Mouse (Mus musculus) stomach, postnatal 0 days (tissue): ENCODE measurements at regions not wholly inside any gene's neighbourhood (a gene's known extent, or its start where the extent isn't known, plus 50 kb on each side); places are given as distances from the start of the nearest gene placed in this dataset.

Experiments
- ATAC-seq: fragments of 200-750 bp; cut with Nextera tagmentation; 2 replicates; pipeline ENCODE4 v1.8.0; 2017; ENCODE audit not compliant: low FRiP score, low TSS enrichment
- DNase-seq: peaks from one replicate; pipeline ENCODE4 v3.0.0-alpha.2; 2016; ENCODE audit warnings: low spot score
- H3K27ac ChIP-seq: fragments of 300-500 bp; sonication (generic); replicated peaks from 2 replicates; pipeline ENCODE4 v1.5.1; 2014; ENCODE audit warnings: mild to moderate bottlenecking, control low read depth
- H3K27me3 ChIP-seq: fragments of 300-500 bp; sonication (generic); 2 replicates; pipeline ENCODE4 v1.6.1; 2014; ENCODE audit warnings: low read length; ENCODE audit not compliant: control insufficient read depth, insufficient read depth
- H3K36me3 ChIP-seq: fragments of 300-500 bp; sonication (generic); 2 replicates; pipeline ENCODE4 v1.6.1; 2014; ENCODE audit warnings: low read length, mixed read lengths; ENCODE audit not compliant: control insufficient read depth, insufficient read depth
- H3K4me1 ChIP-seq: fragments of 300-500 bp; sonication (generic); replicated peaks from 2 replicates; pipeline ENCODE4 v1.6.1; 2014; ENCODE audit warnings: antibody characterized with exemption; ENCODE audit not compliant: control insufficient read depth, insufficient read depth
- H3K4me2 ChIP-seq: fragments of 300-500 bp; sonication (generic); replicated peaks from 2 replicates; pipeline ENCODE4 v1.6.1; 2014; ENCODE audit warnings: low read depth, mild to moderate bottlenecking, control low read depth, moderate library complexity
- H3K4me3 ChIP-seq: fragments of 300-500 bp; sonication (generic); 2 replicates; pipeline ENCODE4 v1.5.1; 2014; ENCODE audit warnings: low read depth, low read length, control low read depth
- H3K9ac ChIP-seq: fragments of 300-500 bp; sonication (generic); 2 replicates; pipeline ENCODE4 v1.6.1; 2014; ENCODE audit warnings: mild to moderate bottlenecking, low read length, control low read depth, mixed read lengths
- H3K9me3 ChIP-seq: fragments of 300-500 bp; sonication (generic); 2 replicates; pipeline ENCODE4 v1.6.1; 2016; ENCODE audit warnings: low read length; ENCODE audit not compliant: control insufficient read depth
- CTCF ChIP-seq: IDR thresholded peaks from 2 replicates; pipeline ENCODE4 v1.5.1; 2016; ENCODE audit warnings: antibody characterized with exemption, low read depth, mild to moderate bottlenecking, moderate library complexity
- EP300 ChIP-seq: optimal IDR thresholded peaks from 2 replicates; pipeline ENCODE3; 2016; ENCODE audit warnings: antibody characterized with exemption
- WGBS: fragments of 180-500 bp; shearing (Covaris S2); extraction: QIAGEN DNeasy Blood & Tissue Kit; methylation state at CpG from one replicate; pipeline ENCODE4 v1.1.7; 2014; 5-methylcytosine and 5-hydroxymethylcytosine counted together

- ATAC-seq: no peak
Observed at GRCm38 (mm10) chr13:107141209-107141608, 119.3 kb upstream of the Kif2a start.

GRCm38 (mm10) chr13:107134125-107134524 lies 112.2 kb upstream of the Kif2a start:
- Histone ChIP-seq H3K4me3 (no peak overlapping the region), H3K4me2 (no peak overlapping the region), H3K27ac (no peak overlapping the region), H3K9ac (no peak overlapping the region), H3K36me3 (no peaks in the 10 kb centered on the region), H3K4me1 (no peaks in the 10 kb centered on the region), H3K9me3 (no peaks in the 10 kb centered on the region), H3K27me3 (no peaks in the 10 kb centered on the region)
- no peak for TF ChIP-seq EP300
- no peak for TF ChIP-seq CTCF
- no peak for ATAC-seq
- DNase-seq: no peak

More at GRCm38 (mm10) chr13:107141209-107141608, 119.3 kb upstream of the Kif2a start:
- TF ChIP-seq CTCF: no peak; the same call in 1 of the 2 replicates
- no peak for TF ChIP-seq EP300
- Histone ChIP-seq H3K9ac (no peak overlapping the region), H3K27me3 (no peaks in the 10 kb centered on the region), H3K4me2 (no peak overlapping the region), H3K9me3 (no peaks in the 10 kb centered on the region), H3K36me3 (no peaks in the 10 kb centered on the region), H3K4me1 (no peaks in the 10 kb centered on the region), H3K27ac (no peak overlapping the region), H3K4me3 (no peak overlapping the region)
- DNase-seq: no peak
- 58% methylated on average over 4 of the region's 4 CpGs for WGBS

GRCm38 (mm10) chr13:107126636-107127035 lies 104.7 kb upstream of the Kif2a start:
- no peaks in the 10 kb centered on the region for H3K4me1 ChIP-seq
- no peak overlapping the region for H3K4me2 ChIP-seq
- no peaks in the 10 kb centered on the region for H3K36me3 ChIP-seq
- 89% methylated on average over 7 of the region's 7 CpGs for WGBS
- H3K27ac ChIP-seq: no peak overlapping the region
- no peaks in the 10 kb centered on the region for H3K27me3 ChIP-seq
- ATAC-seq (no peak), DNase-seq (no peak)
- H3K9me3 ChIP-seq: no peaks in the 10 kb centered on the region
- H3K4me3 ChIP-seq: no peak overlapping the region
- no peak for TF ChIP-seq CTCF
- TF ChIP-seq EP300: no peak
- H3K9ac ChIP-seq: no peak overlapping the region

GRCm38 (mm10) chr13:107124130-107124668 lies 102.3 kb upstream of the Kif2a start:
- H3K4me3 ChIP-seq: no peak overlapping the region
- 67% methylated on average over 8 of the region's 8 CpGs for WGBS
- H3K9ac ChIP-seq: no peak overlapping the region
- H3K4me1 ChIP-seq: no peaks in the 10 kb centered on the region
- no peak for ATAC-seq
- H3K4me2 ChIP-seq: no peak overlapping the region
- no peak for TF ChIP-seq CTCF
- DNase-seq: no peak
- H3K36me3 ChIP-seq: no peaks in the 10 kb centered on the region
- no peaks in the 10 kb centered on the region for H3K9me3 ChIP-seq
- no peaks in the 10 kb centered on the region for H3K27me3 ChIP-seq
- no peak overlapping the region for H3K27ac ChIP-seq

- Histone ChIP-seq H3K9ac (0 out of 2 replicates have a peak overlapping the region, but pooled peaks have one; percentile 8), H3K4me2 (peak overlapping the region; percentile 32)
Observed at GRCm38 (mm10) chr13:107113949-107114690, 92.2 kb upstream of the Kif2a start.

GRCm38 (mm10) chr13:107108045-107108444 lies 86.1 kb upstream of the Kif2a start:
- Histone ChIP-seq H3K4me3 (no peak overlapping the region), H3K27ac (no peak overlapping the region), H3K9ac (no peak overlapping the region), H3K36me3 (no peaks in the 10 kb centered on the region), H3K9me3 (no peaks in the 10 kb centered on the region), H3K27me3 (no peaks in the 10 kb centered on the region), H3K4me1 (no peaks in the 10 kb centered on the region), H3K4me2 (no peak overlapping the region)
- DNase-seq (no peak), ATAC-seq (no peak)
- TF ChIP-seq CTCF (no peak), EP300 (no peak)
- 92% methylated on average over 5 of the region's 5 CpGs for WGBS

More at GRCm38 (mm10) chr13:107113949-107114690, 92.2 kb upstream of the Kif2a start:
- Histone ChIP-seq H3K36me3 (no peaks in the 10 kb centered on the region), H3K27me3 (no peaks in the 10 kb centered on the region), H3K4me1 (no peaks in the 10 kb centered on the region), H3K27ac (no peak overlapping the region), H3K4me3 (no peak overlapping the region), H3K9me3 (no peaks in the 10 kb centered on the region)
- peak; percentile 83 for DNase-seq
- WGBS: 48% methylated on average over 22 of the region's 22 CpGs
- 0 out of 2 replicates have a peak, but pooled peaks have one; percentile 35 for ATAC-seq
- peak; percentile 93 for TF ChIP-seq CTCF
- no peak for TF ChIP-seq EP300
